In the genomic region with DNA sequence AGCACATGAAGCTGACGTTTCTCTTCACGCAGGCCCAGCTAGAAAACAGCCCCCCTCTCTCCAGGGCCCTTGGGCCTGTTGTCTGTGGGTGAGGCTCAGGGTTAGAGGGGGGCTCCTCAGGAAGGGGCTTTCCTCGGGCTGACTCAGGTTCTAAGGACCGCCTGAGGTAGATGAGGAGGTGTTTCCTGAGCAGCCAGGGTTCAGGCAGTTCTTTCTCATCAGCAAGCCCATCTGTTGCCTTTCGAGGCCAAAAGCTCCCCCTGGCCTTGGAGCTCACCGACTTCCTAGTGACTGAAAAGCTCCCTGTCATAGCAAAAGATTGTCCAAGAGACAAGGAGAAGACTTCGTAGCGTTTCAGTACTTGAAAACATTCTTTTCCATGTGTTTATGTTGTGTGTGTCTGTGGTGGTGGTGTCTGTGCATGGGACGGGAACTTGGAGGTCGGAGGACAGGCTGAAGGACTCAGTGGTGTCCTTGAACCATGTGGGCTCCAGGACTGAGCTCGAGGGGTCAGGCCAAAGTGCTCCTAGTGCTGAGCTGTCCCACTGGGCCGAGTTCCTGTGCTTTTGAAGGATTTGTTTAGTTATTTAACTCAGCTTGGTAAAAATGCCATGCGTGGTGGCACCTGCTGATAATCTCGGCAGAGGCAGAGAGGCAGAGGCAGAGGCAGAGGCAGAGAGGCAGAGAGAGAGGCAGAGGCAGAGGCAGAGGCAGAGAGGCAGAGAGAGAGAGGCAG, we compare ENCODE assay signal across 19 mouse cellular contexts. TPM values are rescaled to one million over a fixed set of nuclear protein-coding genes. Genes with fewer than 3 reads are reported as not detected.
DNase-seq lines count a peak whose midpoint lies in the region; ATAC-seq lines count a peak whose summit lies in the region.
"Had no signal": no experiment of that assay in that cellular context is flagged by ENCODE, and none has a peak within 500 bp of the region (broad histone marks: within the 10 kb centered on the region; RNA-seq: fewer than 3 reads in every experiment).

No protein-coding gene starts in this region.

- peak; percentile 32 for DNase-seq in adrenal gland, postnatal 14 days
- DNase-seq in adrenal gland, postnatal 10 days: no peak
- DNase-seq in CD4-positive, CD25-positive, alpha-beta regulatory T cell, adult 2 months (ENCODE audit: low read depth, low spot score): peak; percentile 42
- peak; percentile 74 for DNase-seq in cerebellum, adult 11-12 months
- peak; percentile 58 to 70 for DNase-seq in cerebellum, postnatal 14 days
- DNase-seq in liver: no peak
- DNase-seq in adrenal gland, postnatal 4 days (ENCODE audit: low spot score in 2 of 2): no peak
- DNase-seq: gastrocnemius, postnatal 10 days; heart, adult 18-20 months; kidney, adult 11 months; kidney, postnatal 10 days; lung, adult 2 months; thymus, postnatal 25 days had no signal

- ATAC-seq in erythroblast, adult 5-6 weeks (replicated peaks; ENCODE audit: low FRiP score, poor library complexity, severe bottlenecking): no peak
- ATAC-seq: forebrain, embryonic 13.5 days; hindbrain, embryonic 16.5 days; liver, embryonic 12.5 days; midbrain, embryonic 13.5 days had no signal

RNA-seq across cellular contexts. Expression of gene Rab15, which starts 45.9 kb away (rescaled TPM):
- total RNA-seq in adrenal gland, postnatal 14 days (2021): 1.7 and 4.9 TPM in 2 replicates
- 1 to 10 TPM; 3.6 to 7.7 TPM for total RNA-seq in adrenal gland, postnatal 10 days (2021)
- total RNA-seq in erythroblast, adult 5-6 weeks (2015; ENCODE audit: low replicate concordance): not detected in 2 replicates
- 0.26 TPM in 1 of 2 replicates, not detected in the other for total RNA-seq in erythroblast, adult 5-6 weeks (2017; ENCODE audit: low replicate concordance)
- 10 to 100 TPM in 1 of 2 experiments, 1 to 10 TPM in 1; 6.4 to 10.1 TPM for total RNA-seq in adrenal gland, postnatal 4 days (2021)
- total RNA-seq: hematopoietic stem cell, adult 5-6 weeks had no signal

Comparison
In these comparisons a context has a peak if more than half of its experiments do, and no peak if none do; other contexts are left out.
1. DNase-seq: peak in adrenal gland, postnatal 14 days (single experiment), CD4-positive, CD25-positive, alpha-beta regulatory T cell, adult 2 months (single experiment), cerebellum, adult 11-12 months (single experiment) and cerebellum, postnatal 14 days (2 of 2); none in adrenal gland, postnatal 10 days (single experiment), liver (single experiment) and adrenal gland, postnatal 4 days (0 of 2).